Mouse (Mus musculus): ENCODE data around the gene Ptprg.

GRCm38 (mm10) chr14:12027247-12027646, 473.9 kb downstream of the Ptprg start:
- TF ChIP-seq CTCF (IDR thresholded peaks at IDR 0.05; ENCODE audit: low read depth) (no peak), EP300 (IDR thresholded peaks at IDR 0.05; ENCODE audit: low read depth) (no peak)
